Mouse (Mus musculus) liver, adult 2 months (tissue): Measurements from ENCODE around the gene Mvk. TPM values are rescaled to one million over a fixed set of nuclear protein-coding genes. Genes with fewer than 3 reads are reported as not detected.

ENCODE experiments used
- DNase-seq: peaks from one replicate; pipeline ENCODE4 v3.0.0-alpha.2; 2011; ENCODE audit warnings: low read depth, low spot score; ENCODE audit errors: extremely low read depth
- H3K27ac ChIP-seq: fragments of 200-500 bp; replicated peaks from 2 replicates; pipeline ENCODE4 v1.5.1; 2012; ENCODE audit warnings: low read depth, mild to moderate bottlenecking, control low read depth, inconsistent platforms, low read length; ENCODE audit not compliant: insufficient read depth
- H3K27me3 ChIP-seq: fragments of 200-500 bp; 2 replicates; pipeline ENCODE4 v1.6.1; 2012; ENCODE audit warnings: mild to moderate bottlenecking, moderate library complexity, low read length, inconsistent platforms; ENCODE audit not compliant: control insufficient read depth, insufficient read depth
- H3K36me3 ChIP-seq: fragments of 200-500 bp; 2 replicates; pipeline ENCODE4 v1.6.1; 2012; ENCODE audit warnings: low read length, inconsistent platforms; ENCODE audit not compliant: control insufficient read depth, insufficient read depth
- H3K4me1 ChIP-seq: fragments of 200-500 bp; 2 replicates; pipeline ENCODE4 v1.6.1; 2011; ENCODE audit warnings: low read length; ENCODE audit not compliant: control insufficient read depth, insufficient read depth
- H3K4me3 ChIP-seq: fragments of 200-500 bp; 2 replicates; pipeline ENCODE4 v1.5.1; 2011; ENCODE audit warnings: low read depth, mild to moderate bottlenecking, control low read depth, low read length, moderate library complexity; ENCODE audit not compliant: insufficient read depth
- H3K79me2 ChIP-seq: fragments of 200-500 bp; 2 replicates; pipeline ENCODE4 v1.6.1; 2012; ENCODE audit warnings: inconsistent platforms, mild to moderate bottlenecking, low read length, moderate library complexity; ENCODE audit not compliant: control insufficient read depth, insufficient read depth
- H3K9ac ChIP-seq: fragments of 200-500 bp; 2 replicates; pipeline ENCODE4 v1.6.1; 2012; ENCODE audit warnings: low read depth, mild to moderate bottlenecking, control low read depth, inconsistent platforms, low read length
- CTCF ChIP-seq: fragments of 200-500 bp; IDR thresholded peaks from 2 replicates; pipeline ENCODE4 v1.5.1; 2011; ENCODE audit warnings: low read depth, low read length, control low read depth
- POLR2A ChIP-seq: fragments of 200-500 bp; IDR thresholded peaks from 2 replicates; pipeline ENCODE4 v1.6.1; 2011; ENCODE audit warnings: low read length, control low read depth; ENCODE audit not compliant: insufficient read depth; ENCODE audit errors: extremely low read depth
- WGBS: fragments of 180-500 bp; shearing (Covaris S2); methylation state at CpG from one replicate; pipeline ENCODE4 v1.1.7; 2018; 5-methylcytosine and 5-hydroxymethylcytosine counted together
- polyA plus RNA-seq: library from polyadenylated mRNA; depleted of rRNA; stranded (reverse); fragments of >200 nt; gene quantifications from 2 replicates; pipeline ENCODE4 v1.2.3, GENCODE M21; 2012
- total RNA-seq: library from RNA; depleted of rRNA; stranded (reverse); fragments of >200 nt; gene quantifications from 2 replicates; pipeline ENCODE4 v1.2.3, GENCODE M21; 2014

Gene Mvk
- total and polyA plus RNA-seq, 2 experiments = 39.2 to 59.5 TPM

- Histone ChIP-seq H3K36me3 (no peaks in the 10 kb centered on the region), H3K9ac (no peak overlapping the region), H3K27ac (no peak overlapping the region), H3K79me2 (no peaks in the 10 kb centered on the region), H3K27me3 (no peaks in the 10 kb centered on the region), H3K4me3 (no peak overlapping the region), H3K4me1 (no peaks in the 10 kb centered on the region)
- TF ChIP-seq CTCF (no peak), POLR2A (no peak)
- 88% methylated on average over 6 of the region's 6 CpGs for WGBS
- DNase-seq = no peak
These were observed 45.5 kb downstream of the Mvk start for GRCm38 (mm10) chr5:114489570-114489969.

- Histone ChIP-seq H3K79me2 (no peaks in the 10 kb centered on the region), H3K36me3 (no peaks in the 10 kb centered on the region), H3K9ac (no peak overlapping the region), H3K27me3 (no peaks in the 10 kb centered on the region), H3K4me1 (no peaks in the 10 kb centered on the region), H3K27ac (no peak overlapping the region), H3K4me3 (no peak overlapping the region)
- WGBS = 94% methylated on average over 8 of the region's 8 CpGs
- no peak for DNase-seq
- TF ChIP-seq POLR2A = no peak
These were observed 46.2 kb downstream of the Mvk start for GRCm38 (mm10) chr5:114490241-114490640.

- Histone ChIP-seq H3K36me3 (no peaks in the 10 kb centered on the region), H3K27me3 (no peaks in the 10 kb centered on the region), H3K4me3 (no peak overlapping the region), H3K9ac (no peak overlapping the region), H3K4me1 (no peaks in the 10 kb centered on the region), H3K79me2 (no peaks in the 10 kb centered on the region), H3K27ac (no peak overlapping the region)
- no peak for DNase-seq
- TF ChIP-seq POLR2A = no peak
- TF ChIP-seq CTCF = no peak
- WGBS = 28% methylated on average over 1 of the region's 1 CpGs
These were observed 50.7 kb downstream of the Mvk start for GRCm38 (mm10) chr5:114494761-114495160.

- no peaks in the 10 kb centered on the region for H3K36me3 ChIP-seq
- no peaks in the 10 kb centered on the region for H3K79me2 ChIP-seq
- no peaks in the 10 kb centered on the region for H3K27me3 ChIP-seq
- H3K27ac ChIP-seq = no peak overlapping the region
- WGBS = 86% methylated on average over 9 of the region's 9 CpGs
- no peak overlapping the region for H3K9ac ChIP-seq
- peak; percentile 1 for DNase-seq
- no peaks in the 10 kb centered on the region for H3K4me1 ChIP-seq
- TF ChIP-seq CTCF (no peak), POLR2A (no peak)
- no peak overlapping the region for H3K4me3 ChIP-seq
These were observed 57.2 kb downstream of the Mvk start for GRCm38 (mm10) chr5:114501252-114501651.

GRCm38 (mm10) chr5:114504826-114505225 lies 60.8 kb downstream of the Mvk start:
- Histone ChIP-seq H3K79me2 (no peaks in the 10 kb centered on the region), H3K27ac (no peak overlapping the region), H3K36me3 (no peaks in the 10 kb centered on the region), H3K4me3 (no peak overlapping the region), H3K4me1 (no peaks in the 10 kb centered on the region), H3K9ac (no peak overlapping the region), H3K27me3 (no peaks in the 10 kb centered on the region)
- no peak for DNase-seq
- TF ChIP-seq CTCF = no peak
- no peak for TF ChIP-seq POLR2A
- 65% methylated on average over 6 of the region's 6 CpGs for WGBS

GRCm38 (mm10) chr5:114505260-114506085 lies 61.4 kb downstream of the Mvk start:
- no peaks in the 10 kb centered on the region for H3K4me1 ChIP-seq
- no peaks in the 10 kb centered on the region for H3K79me2 ChIP-seq
- no peak overlapping the region for H3K27ac ChIP-seq
- no peaks in the 10 kb centered on the region for H3K27me3 ChIP-seq
- H3K4me3 ChIP-seq = no peak overlapping the region
- WGBS = 62% methylated on average over 14 of the region's 14 CpGs
- DNase-seq = no peak
- no peaks in the 10 kb centered on the region for H3K36me3 ChIP-seq
- no peak overlapping the region for H3K9ac ChIP-seq
- TF ChIP-seq CTCF = no peak
- TF ChIP-seq POLR2A = no peak
